Mouse (Mus musculus): ENCODE data around the gene Adamtsl5.

DNA sequence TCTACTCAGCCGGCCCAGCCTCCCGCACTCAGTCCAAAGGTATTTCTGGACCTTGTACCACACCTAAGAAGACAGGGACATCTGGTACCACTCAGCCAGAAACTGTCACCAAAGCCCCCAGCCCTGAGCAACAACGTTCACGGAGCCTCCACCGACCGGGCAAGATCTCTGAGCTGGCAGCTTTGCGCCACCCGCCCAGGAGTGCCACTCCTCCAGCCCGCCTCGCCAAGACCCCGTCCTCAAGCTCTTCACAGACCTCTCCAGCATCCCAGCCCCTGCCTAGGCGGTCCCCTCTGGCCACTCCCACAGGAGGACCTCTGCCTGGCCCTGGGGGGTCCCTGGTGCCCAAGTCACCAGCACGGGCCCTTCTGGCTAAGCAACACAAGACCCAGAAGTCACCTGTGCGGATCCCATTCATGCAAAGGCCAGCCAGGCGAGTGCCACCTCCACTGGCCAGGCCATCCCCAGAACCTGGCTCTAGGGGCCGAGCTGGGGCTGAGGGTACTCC is 33.7 kb downstream of the Adamtsl5 start:
- TF ChIP-seq CTCF (IDR thresholded peaks at IDR 0.05; ENCODE audit: low read depth, low read length) (no peak), POLR2A (IDR thresholded peaks at IDR 0.05; ENCODE audit: extremely low read depth, insufficient read depth, low read length) (no peak)
